Mouse (Mus musculus): ENCODE measurements around the gene Cyba.

The Cyba gene

DNA sequence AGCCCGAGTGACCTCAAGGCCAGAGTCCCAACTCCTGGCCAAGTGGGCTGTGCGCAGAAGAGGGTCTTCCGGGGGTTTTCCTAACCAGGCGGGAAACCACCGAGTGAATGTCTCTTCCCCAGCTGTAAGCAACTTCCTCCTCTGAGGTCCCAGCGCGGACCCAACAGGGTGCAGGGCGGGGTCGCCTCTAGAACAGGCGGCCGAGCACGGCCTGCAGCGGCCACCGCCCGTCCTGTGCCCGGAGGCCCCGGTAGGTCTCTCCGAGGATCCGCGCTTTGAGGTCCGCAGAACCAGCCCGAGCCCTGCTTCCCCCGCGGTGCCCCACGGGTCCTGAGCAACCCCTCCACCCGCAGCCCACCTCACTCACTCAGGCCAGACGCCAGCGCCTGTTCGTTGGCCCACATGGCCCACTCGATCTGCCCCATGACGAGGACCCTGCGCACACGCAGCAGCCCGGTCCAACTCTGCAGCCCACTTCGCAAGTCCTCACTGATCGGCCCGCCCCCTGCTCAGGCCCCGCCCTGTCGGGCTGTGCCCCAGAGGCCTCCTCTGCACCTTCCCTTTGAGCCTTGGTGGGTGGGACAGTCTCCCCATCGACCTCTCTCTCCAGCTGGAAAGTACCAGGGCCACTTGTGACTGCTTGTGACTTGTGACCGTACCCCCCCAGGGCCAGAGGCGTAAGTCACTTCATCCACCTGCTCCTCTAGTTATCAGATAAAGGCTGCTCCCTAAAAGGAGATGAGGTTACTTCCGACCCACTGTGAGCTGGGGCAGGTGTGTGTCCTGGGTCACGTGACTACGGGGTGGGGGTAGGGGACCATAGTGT, at the start of gene Cyba:
Gene Cyba, minus strand, starts transcription at position 488 of the 826 bp plus-strand sequence.
- peak; percentile 91 to 92 for DNase-seq (ENCODE audit: low spot score in 2 of 2)

DNA sequence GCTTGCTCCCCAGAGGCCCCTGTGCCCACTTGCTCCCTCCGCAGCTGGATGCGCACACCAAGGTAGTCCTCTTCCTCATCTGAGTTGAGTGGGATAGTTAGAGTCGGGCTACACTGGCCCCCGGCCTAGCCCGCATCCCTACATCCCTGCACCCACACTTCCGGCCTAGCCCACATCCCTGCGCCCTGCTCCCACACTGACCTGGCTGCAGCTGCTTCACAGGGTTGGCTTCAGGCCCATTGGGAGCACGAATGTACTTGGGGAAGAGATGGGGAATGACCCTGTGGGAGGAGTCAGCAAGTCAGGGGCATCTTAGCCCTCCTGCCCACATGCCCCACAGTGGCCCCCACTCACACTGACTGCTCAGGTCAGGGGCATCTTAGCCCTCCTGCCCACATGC, 49.7 kb upstream of the Cyba start:
- no peak for DNase-seq (ENCODE audit: low spot score in 2 of 2)

DNA sequence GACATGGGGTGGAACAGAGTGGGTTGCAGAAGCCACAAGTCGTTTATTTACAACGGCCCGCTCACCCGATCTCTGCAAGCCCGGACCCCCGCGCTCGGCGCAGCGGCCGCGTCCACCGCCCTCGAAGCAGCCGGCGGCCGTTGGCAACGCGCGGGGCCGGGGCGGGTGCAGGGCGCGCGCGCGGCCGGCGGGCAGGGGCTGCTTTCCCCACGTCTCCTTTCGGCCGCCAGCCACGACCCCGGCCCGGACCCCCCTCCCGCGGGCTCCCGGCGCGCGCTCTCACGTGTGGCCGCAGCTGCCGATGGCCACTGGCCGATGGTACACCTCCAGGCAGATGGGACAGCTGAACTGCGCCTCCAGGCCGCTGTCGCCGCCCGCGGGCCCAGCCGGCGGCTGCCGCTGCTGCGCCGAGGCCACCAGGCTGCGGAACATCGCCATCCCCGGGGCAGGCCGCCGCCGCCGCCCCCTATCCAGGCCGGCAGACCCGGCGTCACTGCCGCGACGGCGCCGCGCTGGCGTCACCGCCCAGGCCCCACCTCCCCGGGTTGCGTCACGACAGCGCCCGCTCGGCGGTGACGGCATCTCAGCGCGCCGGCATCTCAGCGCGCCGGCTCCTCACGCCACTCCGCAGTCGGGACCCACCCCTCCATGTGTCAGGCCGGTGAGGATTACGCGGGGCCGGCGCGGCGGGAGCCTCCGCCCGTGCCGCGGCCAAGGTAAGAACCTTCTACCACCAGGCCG, 43.0 kb upstream of the Cyba start, which contains the start of the genes Rnf166 and Ctu2:
Gene Rnf166, minus strand, starts transcription at position 485 of the 741 bp plus-strand sequence.
Gene Ctu2, plus strand, starts transcription at position 564 of the 741 bp plus-strand sequence.
- peak; percentile 85 to 86 for DNase-seq (ENCODE audit: low spot score in 2 of 2)

DNA sequence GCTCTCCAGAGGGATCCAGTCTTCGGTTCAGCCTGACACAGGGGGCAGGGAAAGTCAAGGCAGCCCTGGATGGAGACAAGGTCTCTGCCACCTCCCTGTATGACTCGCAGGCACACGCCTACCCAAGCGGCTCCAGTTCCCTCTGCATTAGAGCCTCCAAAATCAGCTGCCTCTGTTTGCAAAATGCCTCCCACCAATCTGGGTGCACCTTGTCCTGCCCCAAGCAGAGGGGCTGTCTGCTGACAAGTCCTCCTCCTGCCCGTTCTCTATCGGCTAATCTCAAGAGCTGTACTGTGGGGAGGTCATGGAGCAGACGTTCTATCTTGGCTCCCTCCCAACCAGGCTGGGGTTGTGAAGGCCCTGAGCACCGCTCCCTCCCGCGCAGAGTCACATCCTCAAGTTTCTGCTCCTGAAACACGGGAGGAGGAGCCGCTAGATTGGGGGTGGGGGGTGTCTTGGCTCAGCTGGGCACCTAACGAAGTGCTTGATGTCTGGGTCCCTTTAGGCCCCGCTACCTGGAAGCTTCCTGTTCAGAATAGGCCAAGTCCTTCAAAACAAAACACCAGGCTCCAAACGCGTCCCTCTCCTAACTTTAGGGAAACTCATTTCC, 42.3 kb upstream of the Cyba start:
- peak in 1 of 2 experiments; percentile 47 for DNase-seq (ENCODE audit: low spot score in 2 of 2)

DNA sequence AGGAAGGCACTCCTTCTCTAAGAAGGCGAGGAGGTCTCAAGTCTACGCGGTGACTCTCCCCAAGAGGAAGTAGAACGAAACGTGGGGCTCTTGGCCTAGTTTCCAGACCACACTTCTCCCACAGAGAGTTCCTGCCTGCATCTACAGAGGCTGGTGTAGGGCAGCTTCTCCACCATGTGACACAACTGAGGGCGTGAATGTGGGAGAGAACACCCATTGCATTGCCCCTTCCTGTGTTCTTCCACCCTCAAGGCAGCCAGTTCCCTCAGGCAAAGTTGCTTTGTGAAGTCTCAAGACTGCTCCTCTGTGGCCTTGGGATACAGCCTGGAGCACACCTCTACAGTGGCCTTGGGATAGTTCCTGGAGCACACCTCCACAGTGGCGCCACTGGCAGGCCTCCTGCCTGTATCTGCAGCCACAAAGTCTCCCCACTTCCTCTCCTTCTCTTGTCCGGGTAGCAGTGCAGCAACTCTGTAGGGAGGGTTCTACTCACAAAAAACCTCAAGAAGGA, 41.2 kb upstream of the Cyba start:
- DNase-seq (ENCODE audit: low spot score in 2 of 2): peak; percentile 53 to 60

DNA sequence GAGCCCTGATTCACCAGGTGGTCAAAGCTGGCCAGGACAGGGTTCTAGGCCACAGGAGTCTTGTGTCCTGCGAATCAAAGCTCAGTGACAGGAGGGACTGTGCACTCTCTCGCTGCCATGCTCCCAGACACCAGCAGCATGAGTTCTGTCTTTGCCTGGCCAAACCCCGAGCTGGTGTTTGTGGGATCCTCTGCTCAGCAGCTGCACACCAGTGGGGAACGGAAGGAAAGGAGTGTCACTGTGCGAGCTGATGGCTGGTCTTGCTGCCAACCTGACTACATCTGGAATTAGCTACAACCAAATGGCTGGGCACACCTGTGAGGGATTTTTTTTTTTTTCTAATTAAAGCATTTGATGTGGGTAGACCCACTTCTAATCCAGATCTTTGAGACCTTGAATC, 38.0 kb upstream of the Cyba start:
- DNase-seq (ENCODE audit: low spot score in 2 of 2): no peak

DNA sequence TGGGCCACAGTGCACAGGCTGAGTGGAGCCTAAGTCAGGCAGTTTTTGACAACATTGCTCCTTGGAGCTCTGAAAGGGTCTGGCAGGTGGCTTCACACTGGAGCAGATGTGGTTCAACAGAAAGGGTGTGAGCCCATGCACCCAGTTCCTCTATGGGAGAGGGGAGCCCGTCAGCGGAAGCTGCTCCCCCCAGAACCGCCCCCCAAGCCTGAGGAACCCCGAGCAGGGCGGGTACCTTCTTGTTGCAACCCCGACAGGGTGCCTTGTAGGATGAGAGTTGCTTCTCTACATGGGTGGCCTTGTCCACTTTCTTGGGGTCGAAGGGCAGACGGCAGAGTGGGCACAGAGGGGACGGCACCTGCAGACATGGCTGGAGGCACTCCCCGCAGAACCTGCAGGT, 37.2 kb upstream of the Cyba start:
- peak; percentile 38 to 40 for DNase-seq (ENCODE audit: low spot score in 2 of 2)

DNA sequence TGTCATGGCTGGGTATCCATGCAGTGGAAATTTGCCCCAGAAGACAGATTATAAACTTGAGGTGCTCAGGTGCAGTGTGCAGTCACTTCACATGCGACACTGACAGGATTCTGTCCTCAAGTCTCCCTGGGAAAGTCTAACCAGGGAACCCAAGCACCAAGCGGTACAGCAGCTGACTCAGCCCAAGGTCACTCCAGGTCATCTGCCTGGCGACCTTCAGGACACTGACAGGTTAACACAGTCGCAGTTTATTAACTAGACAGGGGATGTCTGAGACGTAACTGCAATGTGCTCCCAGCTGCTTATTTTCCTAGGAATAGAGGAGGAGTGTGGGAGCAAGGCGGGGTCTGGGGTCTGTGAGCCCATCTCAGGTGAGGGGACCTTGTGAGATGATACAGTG, 36.7 kb upstream of the Cyba start:
- no peak for DNase-seq (ENCODE audit: low spot score in 2 of 2)

DNA sequence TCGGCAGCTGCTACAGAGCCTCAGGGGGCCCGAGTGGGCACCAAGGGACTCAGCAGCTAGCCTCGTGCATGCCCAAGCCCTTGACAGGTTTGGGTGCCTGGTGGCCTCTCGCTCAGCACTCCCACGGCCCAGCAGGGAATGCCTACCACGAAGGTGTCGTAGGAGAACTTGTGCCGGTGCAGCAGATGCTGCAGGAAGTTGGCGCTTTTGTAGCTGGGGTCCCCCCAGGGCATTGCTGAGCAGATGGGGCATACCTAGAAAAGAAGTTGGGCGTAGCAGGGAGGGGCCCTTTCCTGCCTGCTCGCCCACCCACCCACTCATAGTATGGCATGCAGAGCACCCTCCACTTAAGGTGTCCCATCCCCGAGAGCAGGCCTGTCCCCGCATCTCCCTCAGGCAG, 35.1 kb upstream of the Cyba start:
- DNase-seq (ENCODE audit: low spot score in 2 of 2): no peak

DNA sequence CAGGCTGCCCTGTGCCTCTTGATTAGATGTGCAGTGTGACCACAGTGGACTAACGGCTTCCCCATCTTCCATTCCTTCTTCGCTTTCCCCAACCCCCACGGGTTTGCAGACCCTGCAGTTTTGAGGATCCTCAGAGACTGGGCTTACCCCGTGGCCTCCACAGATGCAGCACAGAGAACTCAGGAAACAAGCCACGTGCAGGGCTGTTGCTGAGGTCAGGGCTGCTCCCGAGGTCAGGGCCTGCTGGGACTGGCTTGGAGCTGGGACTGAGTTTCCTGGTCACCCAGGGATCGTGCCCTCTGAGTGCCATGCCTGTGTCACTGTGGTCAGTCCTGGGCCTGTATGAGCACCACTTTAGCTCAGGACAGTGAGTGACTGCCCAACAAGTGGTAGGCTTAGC, 32.3 kb upstream of the Cyba start:
- DNase-seq (ENCODE audit: low spot score in 2 of 2): no peak

DNA sequence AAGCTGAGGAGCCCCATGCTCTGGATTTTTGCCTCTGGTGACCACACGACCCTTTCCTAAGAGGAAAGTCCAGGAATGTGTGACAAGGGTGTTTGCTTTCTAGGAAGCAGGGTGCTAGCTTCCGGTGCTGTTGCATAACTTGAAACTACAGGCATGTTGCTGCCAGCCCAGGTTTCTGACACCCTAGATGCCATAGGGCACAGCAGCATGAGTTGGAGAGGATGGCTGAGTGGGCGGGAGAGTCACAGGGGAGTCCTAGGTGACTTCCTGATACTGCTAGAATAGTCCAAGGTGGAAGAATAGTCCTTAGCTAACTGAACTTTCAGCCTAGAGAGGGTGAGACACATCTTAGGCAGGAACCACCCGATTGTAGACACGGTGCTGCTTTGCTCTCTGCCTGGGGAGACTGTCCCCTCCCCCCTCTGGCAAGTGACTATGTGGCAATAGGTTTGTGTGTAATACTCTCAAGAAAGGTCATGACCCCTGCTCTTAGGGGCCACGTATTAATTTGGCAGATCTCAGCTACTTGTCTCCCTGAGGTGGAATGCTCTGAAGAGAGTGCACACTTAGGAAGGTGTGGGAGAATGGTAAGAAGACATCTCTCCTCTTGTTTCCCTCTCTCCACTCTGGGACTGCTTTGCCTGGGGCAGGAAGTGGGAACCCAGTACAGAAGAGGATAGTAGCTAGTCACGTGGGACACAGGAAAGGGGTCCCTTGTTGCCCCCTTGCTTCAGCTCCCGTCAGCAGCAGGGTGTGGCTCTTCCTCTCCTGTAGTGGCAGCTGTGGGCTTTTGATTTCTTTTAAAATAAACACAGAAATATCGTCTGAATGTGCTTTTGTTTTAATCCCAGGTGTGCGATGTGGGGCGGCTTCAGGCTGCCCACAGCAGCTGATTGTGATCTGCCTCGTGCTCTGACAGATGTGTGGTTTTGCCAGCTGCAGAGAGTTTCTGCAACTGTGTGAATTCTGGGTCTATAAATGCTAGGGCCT, 31.2 kb upstream of the Cyba start:
- DNase-seq (ENCODE audit: low spot score in 2 of 2): no peak

DNA sequence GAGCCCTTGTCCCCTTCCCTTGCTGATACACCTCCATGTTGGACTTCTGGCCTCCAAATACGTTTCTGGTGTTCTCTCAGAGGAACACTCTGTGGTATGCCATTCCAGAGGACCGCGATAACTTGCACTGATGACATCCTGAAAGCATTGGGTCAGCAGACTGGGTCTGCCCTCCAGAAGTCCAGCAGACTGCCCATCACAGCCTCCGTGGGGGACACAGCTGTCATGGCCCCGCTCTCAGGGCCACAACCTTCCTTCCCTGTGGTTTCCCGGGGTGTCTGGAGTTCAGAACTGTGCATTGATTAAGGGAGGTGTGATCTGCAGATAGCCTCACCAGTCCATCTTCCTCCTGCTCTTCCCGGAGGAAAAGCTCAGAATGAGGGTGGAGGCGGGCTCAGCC, 29.8 kb upstream of the Cyba start:
- no peak for DNase-seq (ENCODE audit: low spot score in 2 of 2)

DNA sequence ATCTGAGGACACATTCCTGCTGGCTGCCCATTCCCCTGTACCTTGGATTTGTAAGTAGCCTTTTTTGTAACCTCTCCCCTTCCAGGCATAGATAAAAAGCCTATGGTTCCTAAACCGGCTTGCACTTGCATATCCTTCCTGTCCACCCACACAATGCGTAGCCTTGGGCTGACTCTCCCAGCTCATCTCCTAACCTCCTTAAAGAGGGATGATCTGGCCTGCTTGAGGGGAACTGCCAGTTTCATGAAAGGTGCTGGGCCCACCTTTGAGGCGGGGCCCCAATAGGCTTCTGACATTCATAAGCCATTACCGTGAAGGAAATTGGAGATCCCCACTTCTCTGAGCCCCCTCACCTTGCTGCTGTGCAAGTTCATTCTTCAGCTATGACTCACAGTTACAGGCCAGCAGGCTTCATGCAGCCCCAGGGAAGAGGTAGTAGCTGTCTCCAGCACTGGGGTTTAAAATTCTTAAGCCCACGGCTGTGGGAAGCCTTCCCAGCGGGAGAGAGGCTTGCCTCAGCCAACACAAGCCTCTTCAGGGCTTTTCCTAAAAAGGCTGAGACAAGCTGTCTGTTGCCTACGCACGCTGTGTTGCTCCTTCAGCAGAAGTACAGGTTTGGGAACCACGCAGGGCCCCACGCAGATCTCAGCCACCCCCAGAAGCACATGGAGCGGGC, 28.9 kb upstream of the Cyba start:
- DNase-seq (ENCODE audit: low spot score in 2 of 2): no peak

DNA sequence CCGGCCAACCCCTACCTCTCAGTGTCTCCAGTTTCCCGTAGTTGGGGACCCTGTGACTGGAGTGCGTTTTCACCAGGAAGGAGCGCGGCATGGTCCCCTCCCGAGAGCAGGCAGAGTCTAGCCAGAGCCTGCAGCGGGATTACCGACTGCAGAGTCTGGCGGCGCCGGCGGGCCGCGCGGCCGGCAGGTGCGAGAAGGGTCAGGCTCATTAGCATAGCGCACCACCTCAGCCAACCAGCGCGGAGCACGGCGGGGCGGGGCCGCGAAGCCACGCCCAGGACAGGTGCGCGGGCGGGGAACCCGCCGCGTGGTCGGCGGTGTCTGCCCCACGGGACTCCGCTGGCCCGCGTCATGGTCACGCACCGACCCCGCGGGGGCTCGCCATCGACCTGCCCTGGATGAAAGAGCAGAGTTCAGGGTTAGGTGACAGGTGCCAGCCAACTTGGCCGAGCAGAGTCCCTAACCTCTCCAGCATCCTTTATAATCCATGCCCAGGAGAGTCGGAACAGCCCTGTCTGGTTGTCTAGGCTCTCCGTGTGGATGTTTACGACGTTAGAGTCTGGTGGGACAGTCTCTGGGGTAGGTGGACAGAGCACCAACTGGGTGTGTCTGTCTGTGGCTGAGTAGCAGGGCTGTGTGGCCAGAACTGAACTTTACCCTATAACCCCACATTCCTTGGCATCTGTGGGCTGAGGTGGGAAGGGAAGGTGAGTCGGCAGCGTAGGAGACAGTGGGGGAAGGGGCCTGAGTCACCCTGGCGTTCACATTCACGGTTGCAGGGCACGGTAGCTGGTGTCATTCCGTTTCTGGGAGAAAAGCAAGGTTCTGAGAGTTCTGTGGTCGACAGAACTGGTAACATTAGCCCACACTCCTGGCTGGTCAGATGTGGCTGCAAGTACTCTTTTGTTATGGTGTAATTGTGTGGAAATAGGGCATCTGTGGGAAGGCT, 28.1 kb upstream of the Cyba start, which contains the start of gene Snai3:
Gene Snai3, minus strand, starts transcription at position 210 of the 949 bp plus-strand sequence.
- DNase-seq (ENCODE audit: low spot score in 2 of 2): peak; percentile 70

DNA sequence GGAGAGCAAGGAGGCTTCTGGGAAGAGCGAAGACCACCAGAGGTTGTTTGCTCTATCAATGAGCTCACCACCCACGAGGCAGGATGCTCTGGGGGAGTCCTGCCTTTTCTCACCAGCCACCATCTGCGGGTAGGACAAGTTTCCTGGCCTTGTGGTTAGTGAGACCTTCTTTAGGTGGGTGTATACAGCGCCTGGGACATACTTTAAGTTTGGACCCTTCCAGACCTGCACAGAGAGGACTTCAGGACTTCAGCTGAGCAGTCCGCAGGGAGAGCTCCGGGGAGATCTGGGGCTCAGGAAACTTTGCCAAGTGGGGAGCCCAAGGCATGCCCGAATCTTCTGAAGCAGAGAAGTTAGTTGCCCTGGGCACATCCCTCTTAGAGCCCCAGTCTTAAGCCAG, 27.3 kb upstream of the Cyba start:
- DNase-seq (ENCODE audit: low spot score in 2 of 2): no peak

DNA sequence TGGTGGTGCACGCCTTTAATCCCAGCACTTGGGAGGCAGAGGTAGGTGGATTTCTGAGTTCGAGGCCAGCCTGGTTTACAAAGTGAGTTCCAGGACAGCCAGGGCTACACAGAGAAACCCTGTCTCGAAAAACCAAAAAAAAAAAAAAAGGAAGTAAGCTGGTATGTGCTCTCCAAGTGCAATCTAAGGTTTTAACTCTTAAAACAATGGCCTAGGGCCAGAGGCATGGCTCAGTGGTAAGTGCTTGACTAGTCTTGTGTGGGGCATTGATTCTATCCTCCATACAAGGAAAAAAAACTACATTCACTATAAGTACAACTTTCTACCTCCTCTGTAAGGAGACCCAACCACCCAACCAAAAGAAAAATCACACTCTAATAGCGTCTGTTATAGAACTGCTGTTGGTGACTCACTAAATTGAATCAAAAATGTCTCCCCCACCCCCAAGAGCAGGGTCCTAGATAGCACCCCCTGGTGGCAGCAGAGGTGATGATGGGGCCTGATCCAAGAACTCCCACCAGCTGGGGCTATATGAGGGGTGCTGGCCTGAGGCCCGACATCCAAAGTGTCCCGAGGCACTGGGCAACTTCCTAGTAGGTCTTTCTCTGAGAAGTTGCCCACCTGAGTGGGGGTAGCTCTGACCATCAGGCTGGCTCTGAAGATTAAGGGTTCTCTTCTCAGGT, 26.6 kb upstream of the Cyba start:
- DNase-seq (ENCODE audit: low spot score in 2 of 2): no peak

DNA sequence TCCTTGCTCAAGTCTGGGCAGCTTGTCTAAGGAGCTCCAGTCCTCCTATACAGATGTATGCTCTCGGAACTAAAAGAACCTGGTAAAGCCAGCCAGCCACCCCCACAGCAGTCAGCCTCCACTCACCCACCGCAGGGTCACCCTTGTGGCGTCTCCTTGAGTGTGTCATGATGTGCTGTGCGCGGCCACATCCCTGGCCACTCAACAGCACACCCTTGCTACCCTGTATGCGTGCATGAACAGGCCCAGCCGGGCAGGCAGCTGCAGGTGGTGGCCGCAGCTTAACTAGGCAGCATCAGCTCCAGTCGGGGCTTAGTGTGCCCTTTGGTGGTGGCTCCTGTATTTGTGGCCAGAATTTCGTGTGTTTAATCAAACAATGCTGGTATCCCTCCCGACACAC, 24.4 kb upstream of the Cyba start:
- no peak for DNase-seq (ENCODE audit: low spot score in 2 of 2)

DNA sequence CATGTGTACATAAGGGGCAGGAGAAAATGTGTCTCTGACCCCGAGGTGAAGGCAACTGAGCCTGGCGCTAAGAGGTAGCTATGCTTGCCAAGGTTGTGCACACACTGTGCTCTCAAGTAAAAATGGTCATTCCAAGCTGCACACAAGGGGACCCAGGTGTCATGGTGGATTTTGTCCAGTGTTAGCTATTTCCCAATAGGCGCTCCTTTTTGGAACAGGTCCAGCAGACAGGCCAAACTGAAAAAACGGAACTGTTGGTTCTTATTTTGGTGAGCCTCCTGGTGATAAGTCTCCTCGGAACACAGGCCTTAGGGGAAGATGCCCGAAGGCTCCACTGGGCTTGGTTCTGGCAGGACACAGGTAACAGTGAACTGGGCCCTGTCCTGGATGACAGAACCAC, 21.7 kb upstream of the Cyba start:
- no peak for DNase-seq (ENCODE audit: low spot score in 2 of 2)

DNA sequence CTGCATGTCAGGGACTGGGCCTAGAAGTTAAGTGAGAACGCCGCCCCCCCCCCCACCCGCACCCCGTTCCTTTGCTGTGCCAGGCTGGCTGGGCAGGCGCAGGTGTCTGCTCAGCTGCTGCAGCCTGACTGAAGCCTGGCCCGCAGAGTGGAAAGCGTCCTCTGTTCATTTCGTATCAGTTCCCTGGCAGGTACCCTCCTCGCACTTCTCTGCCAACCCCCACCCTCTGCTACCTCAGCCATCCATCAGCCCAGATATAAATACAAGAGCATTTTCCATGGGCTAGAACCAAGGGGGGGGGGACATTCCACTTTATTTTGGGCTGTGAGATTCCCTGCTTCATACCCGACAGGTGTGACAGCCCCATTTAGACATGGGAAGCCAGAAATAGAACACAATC, 19.4 kb upstream of the Cyba start:
- no peak for DNase-seq (ENCODE audit: low spot score in 2 of 2)

All from spleen, postnatal 36 days (tissue).